Mouse (Mus musculus) liver, embryonic 11.5 days (tissue): ENCODE results near the gene Faf2. TPM values are rescaled to one million over a fixed set of nuclear protein-coding genes. Genes with fewer than 3 reads are reported as not detected.
"Not testable (repeated sequence)": the region's sequence is repeated elsewhere in the genome, so short reads cannot be mapped to it uniquely, and the experiment has no call there.

Experiments
- ATAC-seq: fragments of 200-750 bp; cut with Nextera tagmentation; replicated peaks from 2 replicates; pipeline ENCODE4 v1.8.0; 2017; ENCODE audit warnings: moderate number of reproducible peaks, mild to moderate bottlenecking, moderate TSS enrichment, moderate library complexity; ENCODE audit not compliant: low FRiP score
- DNase-seq: peaks from one replicate; pipeline ENCODE4 v3.0.0-alpha.2; 2017; ENCODE audit warnings: low spot score
- H3K27ac ChIP-seq: fragments of 300-500 bp; sonication (generic); 2 replicates; pipeline ENCODE4 v1.5.1; 2014; ENCODE audit warnings: mild to moderate bottlenecking, low read depth, low read length, control low read depth
- H3K27me3 ChIP-seq: fragments of 300-500 bp; sonication (generic); replicated peaks from 2 replicates; pipeline ENCODE4 v1.6.1; 2014; ENCODE audit warnings: low read length, mixed read lengths; ENCODE audit not compliant: control insufficient read depth, insufficient read depth
- H3K36me3 ChIP-seq: fragments of 300-500 bp; sonication (generic); 2 replicates; pipeline ENCODE4 v1.6.1; 2014; ENCODE audit warnings: mild to moderate bottlenecking, low read length, moderate library complexity, mixed read lengths; ENCODE audit not compliant: control insufficient read depth, insufficient read depth
- H3K4me1 ChIP-seq: fragments of 300-500 bp; sonication (generic); replicated peaks from 2 replicates; pipeline ENCODE4 v1.6.1; 2014; ENCODE audit warnings: low read length, mixed read lengths; ENCODE audit not compliant: control insufficient read depth, insufficient read depth
- H3K4me2 ChIP-seq: fragments of 300-500 bp; sonication (generic); 2 replicates; pipeline ENCODE4 v1.6.1; 2014; ENCODE audit warnings: mild to moderate bottlenecking, control low read depth, moderate library complexity
- H3K4me3 ChIP-seq: fragments of 300-500 bp; sonication (generic); 2 replicates; pipeline ENCODE4 v1.5.1; 2014; ENCODE audit warnings: low read depth, low read length, control low read depth
- H3K9ac ChIP-seq: fragments of 300-500 bp; sonication (generic); 2 replicates; pipeline ENCODE4 v1.6.1; 2014; ENCODE audit warnings: low read depth, low read length, control low read depth
- H3K9me3 ChIP-seq: fragments of 300-500 bp; sonication (generic); 2 replicates; pipeline ENCODE4 v1.6.1; 2016; ENCODE audit warnings: low read length, inconsistent platforms, mixed read lengths; ENCODE audit not compliant: control insufficient read depth
- WGBS: fragments of 180-500 bp; shearing (Covaris S2); extraction: QIAGEN DNeasy Blood & Tissue Kit; methylation state at CpG from one replicate; pipeline ENCODE4 v1.1.7; 2014; 5-methylcytosine and 5-hydroxymethylcytosine counted together
- polyA plus RNA-seq: library from polyadenylated mRNA; unstranded; fragments of >200 nt; fragmentation: Nextera tagmentation; extraction: Ambion mirVana; gene quantifications from 2 replicates; pipeline ENCODE4 v1.2.1, GENCODE M21; 2014

The Faf2 gene
- polyA plus RNA-seq, 1 experiment from 2014 or later = 52.7 TPM

DNA sequence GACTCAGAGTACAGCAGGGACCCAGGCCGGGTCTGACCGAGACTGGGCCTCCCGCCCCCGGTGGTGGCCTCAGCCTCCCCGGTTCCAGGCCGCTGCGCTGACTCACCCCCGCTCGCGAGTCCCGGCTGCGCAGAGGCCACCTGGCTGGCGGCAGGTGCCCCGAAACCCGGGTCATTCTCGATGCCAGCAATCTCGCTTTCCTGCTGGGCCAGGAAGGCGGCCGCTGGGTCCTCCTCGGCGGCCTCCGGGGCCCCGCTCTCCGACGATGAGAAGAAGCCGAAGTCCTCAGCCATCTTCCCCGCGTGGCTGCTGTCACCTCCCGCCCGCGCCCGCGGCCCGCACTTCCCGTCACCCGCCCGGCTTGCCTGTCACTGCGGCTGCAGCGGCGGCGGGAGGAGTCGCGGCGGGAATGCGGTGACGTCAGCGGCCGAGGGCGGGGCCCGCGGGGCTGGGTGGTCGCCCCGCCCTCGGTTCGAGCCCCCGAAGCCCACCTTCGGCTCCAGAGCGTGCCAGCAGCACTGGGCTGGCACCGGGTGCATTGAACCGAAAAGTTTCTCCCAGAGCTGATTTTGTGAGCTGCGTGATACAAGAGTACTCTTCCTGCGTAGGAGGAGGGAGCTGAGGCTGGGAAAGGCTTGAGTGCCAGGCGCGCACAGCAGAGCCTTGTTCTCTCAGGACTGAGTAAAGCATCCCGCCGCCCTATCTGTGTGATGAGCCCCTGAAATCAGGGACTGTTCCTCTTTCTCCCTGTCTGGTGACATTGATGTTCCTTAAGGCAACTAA lies 10.4 kb upstream of the Faf2 start, which contains the start of gene Cltb:
Gene Cltb, minus strand, starts transcription at position 373 of the 783 bp plus-strand sequence.
- DNase-seq (peak; percentile 85), ATAC-seq (peak; percentile 63)
- Histone ChIP-seq H3K4me2 (peak within 1 kb of the TSS; percentile 92), H3K27ac (peak within 1 kb of the TSS; percentile 16; the same call in 1 of the 2 replicates), H3K27me3 (no peaks in the 10 kb centered on the region), H3K4me3 (peak within 1 kb of the TSS; percentile 69), H3K4me1 (peaks cover 26% of the 10 kb centered on the region), H3K9me3 (no peaks in the 10 kb centered on the region), H3K36me3 (no peaks in the 10 kb centered on the region), H3K9ac (peak within 1 kb of the TSS; percentile 71)
- under 1% methylated on average over 66 of the region's 66 CpGs for WGBS

DNA sequence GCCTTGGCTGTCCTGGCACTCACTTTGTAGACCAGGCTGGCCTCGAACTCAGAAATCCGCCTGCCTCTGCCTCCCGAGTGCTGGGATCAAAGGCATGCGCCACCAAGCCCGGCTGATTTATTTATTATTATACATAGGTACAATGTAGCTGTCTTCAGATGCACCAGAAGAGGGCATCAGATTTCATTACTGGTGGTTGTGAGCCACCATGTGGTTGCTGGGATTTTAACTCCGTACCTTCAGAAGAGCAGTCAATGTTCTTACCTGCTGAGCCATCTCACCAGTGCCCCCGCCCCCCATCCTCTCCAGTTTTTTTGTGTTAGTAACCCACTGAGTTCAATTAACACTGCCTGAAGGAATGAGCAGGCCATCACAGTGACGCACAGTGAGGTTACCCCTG lies 8.4 kb upstream of the Faf2 start:
- not testable (repeated sequence) for ATAC-seq, H3K36me3 ChIP-seq, H3K9me3 ChIP-seq, H3K27me3 ChIP-seq, H3K27ac ChIP-seq, H3K4me2 ChIP-seq, DNase-seq, H3K4me3 ChIP-seq, H3K9ac ChIP-seq
- H3K4me1 ChIP-seq = peaks cover 18% of the 10 kb centered on the region
- 80% methylated on average over 8 of the region's 8 CpGs for WGBS

DNA sequence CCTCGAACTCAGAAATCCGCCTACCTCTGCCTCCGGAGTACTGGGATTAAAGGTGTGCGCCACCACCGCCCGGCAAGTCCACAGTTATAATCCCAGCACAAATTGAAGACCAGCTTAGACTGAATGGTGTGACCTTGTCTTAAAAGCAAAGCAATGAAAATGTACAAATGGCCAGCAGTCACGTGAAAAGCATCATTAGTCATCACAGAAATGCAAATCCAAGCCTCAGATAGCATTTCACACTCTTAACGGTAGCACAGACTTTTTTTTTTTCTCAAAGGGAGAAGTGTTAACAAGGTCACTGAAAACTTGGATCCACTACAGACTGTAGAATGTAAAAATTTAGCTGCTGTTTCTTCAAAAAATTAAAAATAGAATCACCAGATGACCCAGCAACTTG lies 5.3 kb upstream of the Faf2 start:
- Histone ChIP-seq H3K9ac (no peak overlapping the region), H3K4me1 (no peaks in the 10 kb centered on the region; the same call in 1 of the 2 replicates), H3K27me3 (no peaks in the 10 kb centered on the region), H3K27ac (no peak overlapping the region), H3K4me2 (no peak overlapping the region), H3K4me3 (no peak overlapping the region), H3K36me3 (no peaks in the 10 kb centered on the region), H3K9me3 (no peaks in the 10 kb centered on the region)
- no peak for DNase-seq
- no peak for ATAC-seq
- 77% methylated on average over 8 of the region's 8 CpGs for WGBS

DNA sequence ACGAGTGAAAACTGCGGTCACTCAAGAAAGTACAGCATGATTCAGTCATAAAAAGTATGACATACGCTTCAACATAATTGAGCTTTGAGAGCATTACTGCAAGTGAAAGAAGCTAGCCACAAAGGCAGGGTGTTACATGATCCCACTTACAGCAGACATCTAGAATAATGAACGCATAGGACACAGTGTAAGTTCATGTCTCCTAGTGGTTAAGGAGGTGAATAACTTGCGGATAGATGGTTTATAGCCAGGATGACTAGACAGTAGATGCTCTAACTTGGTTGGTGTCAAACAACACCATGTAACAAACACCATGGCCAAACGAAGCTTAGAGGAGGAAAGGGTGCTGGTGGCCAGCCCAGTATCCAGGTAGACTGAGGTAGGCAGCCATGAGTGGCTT lies 4.6 kb upstream of the Faf2 start:
- WGBS = 65% methylated on average over 6 of the region's 6 CpGs
- H3K9ac ChIP-seq = no peak overlapping the region
- H3K36me3 ChIP-seq = no peaks in the 10 kb centered on the region
- no peak overlapping the region for H3K27ac ChIP-seq
- DNase-seq (no peak), ATAC-seq (no peak)
- H3K4me3 ChIP-seq = no peak overlapping the region
- no peaks in the 10 kb centered on the region for H3K9me3 ChIP-seq
- H3K27me3 ChIP-seq = no peaks in the 10 kb centered on the region
- no peak overlapping the region for H3K4me2 ChIP-seq
- H3K4me1 ChIP-seq = no peaks in the 10 kb centered on the region; the same call in 1 of the 2 replicates

DNA sequence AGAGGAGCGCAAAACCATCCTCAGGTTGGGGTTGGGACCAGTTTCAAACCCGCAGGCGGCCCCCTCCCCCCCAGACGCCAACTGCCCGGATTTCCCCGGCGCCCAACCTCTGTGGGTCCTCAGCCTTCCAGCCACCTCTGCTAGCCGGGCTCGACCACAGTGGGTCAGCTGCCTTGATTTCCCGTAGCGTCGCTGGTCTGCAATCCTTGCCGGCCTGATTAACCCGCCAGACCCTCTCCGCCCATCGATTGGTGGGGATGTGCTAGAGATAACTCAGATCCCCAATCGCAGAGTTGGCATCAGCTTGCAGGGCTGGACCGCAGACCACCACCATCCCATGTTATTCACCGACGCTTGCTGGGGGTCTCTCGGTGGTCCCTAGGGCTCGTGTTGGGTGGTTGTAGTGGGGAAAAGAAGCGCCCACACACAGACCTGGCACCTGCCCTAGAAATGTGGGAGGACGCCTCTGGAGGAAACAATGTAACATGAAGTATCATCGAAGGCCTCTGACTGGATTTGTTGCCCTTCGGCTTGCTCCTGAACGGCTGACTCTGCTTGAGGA lies 457 bp downstream of the Faf2 start:
- no peaks in the 10 kb centered on the region for H3K27me3 ChIP-seq
- DNase-seq = peak; percentile 41
- peak overlapping the region; percentile 70 for H3K27ac ChIP-seq
- H3K36me3 ChIP-seq = no peaks in the 10 kb centered on the region
- H3K9me3 ChIP-seq = no peaks in the 10 kb centered on the region
- WGBS = under 1% methylated on average over 27 of the region's 27 CpGs
- peak overlapping the region; percentile 91 for H3K4me2 ChIP-seq
- peak; percentile 52 for ATAC-seq
- peak overlapping the region; percentile 96 for H3K9ac ChIP-seq
- peak overlapping the region; percentile 94 for H3K4me3 ChIP-seq
- H3K4me1 ChIP-seq = peaks cover 11% of the 10 kb centered on the region

DNA sequence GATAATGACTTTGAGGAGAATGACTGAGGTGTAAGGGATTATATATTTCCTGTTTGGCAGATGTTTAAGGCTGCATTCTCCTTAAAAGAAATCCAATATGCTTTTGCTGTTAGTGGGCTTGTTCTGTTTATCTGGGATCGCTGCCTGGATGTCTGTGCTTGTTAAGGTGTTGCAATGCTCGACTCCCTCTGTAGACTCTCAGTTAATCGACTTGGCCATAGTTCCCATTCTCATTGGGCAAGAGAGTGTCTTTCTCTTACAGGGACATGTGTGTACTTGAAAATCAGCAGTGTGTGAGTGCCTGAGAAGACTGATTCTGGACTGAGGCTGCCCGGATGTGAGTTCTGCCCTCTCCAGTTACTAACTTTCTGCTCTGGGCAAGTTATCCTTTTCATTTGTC lies 7.5 kb downstream of the Faf2 start:
- H3K4me1 ChIP-seq = no peaks in the 10 kb centered on the region; the same call in 1 of the 2 replicates
- no peaks in the 10 kb centered on the region for H3K9me3 ChIP-seq
- no peak overlapping the region for H3K27ac ChIP-seq
- H3K4me3 ChIP-seq = no peak overlapping the region
- WGBS = 74% methylated on average over 4 of the region's 4 CpGs
- H3K9ac ChIP-seq = no peak overlapping the region
- ATAC-seq (no peak), DNase-seq (no peak)
- H3K4me2 ChIP-seq = no peak overlapping the region
- H3K27me3 ChIP-seq = no peaks in the 10 kb centered on the region
- peaks cover 3% of the 10 kb centered on the region for H3K36me3 ChIP-seq

DNA sequence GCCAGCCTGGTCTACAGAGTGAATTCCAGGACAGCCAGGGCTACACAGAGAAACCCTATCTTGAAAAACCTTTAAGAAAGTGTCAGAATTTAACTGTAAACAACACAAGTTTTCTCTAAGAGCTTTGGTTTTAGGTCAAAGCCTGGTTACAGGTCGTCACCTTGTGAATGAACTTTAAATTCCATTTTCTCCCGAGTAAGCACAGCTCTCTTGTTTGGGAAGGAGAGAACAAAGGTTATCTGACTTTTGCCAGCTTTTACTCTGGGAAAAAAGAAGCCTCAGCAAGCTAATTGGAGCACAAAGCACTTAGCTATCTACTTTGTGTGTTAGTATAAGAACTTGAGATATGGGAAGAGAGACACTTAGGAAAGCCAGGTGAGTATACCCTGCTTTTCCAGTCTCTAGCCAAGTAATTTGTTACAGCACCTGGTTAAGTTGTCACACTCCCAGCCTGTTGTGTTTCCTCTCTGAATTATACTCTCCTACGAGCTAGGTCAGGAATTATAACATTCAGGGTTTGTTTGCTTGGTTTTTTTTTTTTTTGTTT lies 11.2 kb downstream of the Faf2 start:
- H3K4me1 ChIP-seq = no peaks in the 10 kb centered on the region
- no peak for DNase-seq
- no peak for ATAC-seq
- no peak overlapping the region for H3K9ac ChIP-seq
- no peak overlapping the region for H3K4me2 ChIP-seq
- no peaks in the 10 kb centered on the region for H3K9me3 ChIP-seq
- no peak overlapping the region for H3K27ac ChIP-seq
- 68% methylated on average over 3 of the region's 3 CpGs for WGBS
- no peak overlapping the region for H3K4me3 ChIP-seq
- H3K36me3 ChIP-seq = peaks cover 3% of the 10 kb centered on the region
- no peaks in the 10 kb centered on the region for H3K27me3 ChIP-seq

DNA sequence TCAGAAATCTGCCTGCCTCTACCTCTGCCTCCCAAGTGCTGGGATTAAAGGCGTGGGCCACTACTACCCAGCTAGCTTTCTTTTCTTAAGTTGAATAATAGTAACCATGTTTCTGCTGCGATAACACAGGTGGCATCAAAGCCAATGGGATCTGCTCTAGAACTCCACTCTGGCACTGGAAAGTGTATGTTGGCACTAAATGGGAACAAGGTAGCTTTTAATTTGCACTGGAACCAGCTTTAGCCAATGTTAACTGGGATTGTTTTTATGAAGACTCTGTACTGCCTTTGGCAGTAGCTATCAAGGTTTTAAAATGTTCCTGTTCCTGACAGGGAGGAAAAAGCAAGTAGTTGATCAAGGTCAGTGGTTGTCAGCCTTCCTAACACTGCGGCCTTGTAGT lies 13.4 kb downstream of the Faf2 start:
- Histone ChIP-seq H3K9ac (no peak overlapping the region), H3K4me2 (no peak overlapping the region), H3K4me3 (no peak overlapping the region), H3K27ac (no peak overlapping the region), H3K36me3 (peaks cover 10% of the 10 kb centered on the region), H3K9me3 (no peaks in the 10 kb centered on the region), H3K4me1 (no peaks in the 10 kb centered on the region), H3K27me3 (no peaks in the 10 kb centered on the region)
- ATAC-seq (no peak), DNase-seq (no peak)
- WGBS = 92% methylated on average over 3 of the region's 3 CpGs
